Mouse (Mus musculus): ENCODE data around the gene Perm1. TPM values are rescaled to one million over a fixed set of nuclear protein-coding genes. Genes with fewer than 3 reads are reported as not detected.
A peak's percentile ranks its signal among the peaks of the same experiment; 100 is the strongest.

Gene Perm1
- total and polyA plus RNA-seq, 3 experiments, result 0.19 to 1.8 TPM; not detected in 1

GRCm38 (mm10) chr4:156200623-156201475 lies 14.8 kb upstream of the Perm1 start, which contains the start of gene Isg15 (continued):
- TF ChIP-seq E2F4 (IDR thresholded peaks at IDR 0.05; ENCODE audit: borderline replicate concordance, low read depth, low read length) (no peak), SMC3 (IDR thresholded peaks at IDR 0.05; ENCODE audit: low read depth, low read length) (no peak), BHLHE40 (IDR thresholded peaks at IDR 0.05; ENCODE audit: borderline replicate concordance, low read depth, low read length) (0 out of 2 replicates have a peak, but pooled peaks have one; percentile 16), MAFK (IDR thresholded peaks at IDR 0.05; ENCODE audit: borderline replicate concordance, low read depth, low read length) (no peak)

GRCm38 (mm10) chr4:156202462-156202893 lies 13.2 kb upstream of the Perm1 start:
- peak overlapping the region; percentile 93 for H3K27ac ChIP-seq (ENCODE audit: control insufficient read depth, low read depth, low read length)
- peak overlapping the region; percentile 49 for H3K9ac ChIP-seq (ENCODE audit: control insufficient read depth, low read depth, low read length, poor library complexity, severe bottlenecking)
- peak; percentile 91 for DNase-seq (ENCODE audit: low read depth, low spot score)
- TF ChIP-seq E2F4 (IDR thresholded peaks at IDR 0.05; ENCODE audit: borderline replicate concordance, low read depth, low read length), result peak; percentile 34; the same call in 1 of the 2 replicates
- peak; percentile 64; the same call in 1 of the 2 replicates for TF ChIP-seq RCOR1 (IDR thresholded peaks at IDR 0.05; ENCODE audit: low read depth, low read length)
- peak; percentile 71 for TF ChIP-seq MAZ (IDR thresholded peaks at IDR 0.05; ENCODE audit: low read depth, low read length)
- no peak for TF ChIP-seq ZC3H11A (IDR thresholded peaks at IDR 0.05; ENCODE audit: low read depth, low read length)
- TF ChIP-seq EP300 (IDR thresholded peaks at IDR 0.05; ENCODE audit: low read depth in 1 of 2, low read length in 2 of 2), result peak; percentile 94 to 98
- TF ChIP-seq TBP (IDR thresholded peaks at IDR 0.05; ENCODE audit: low read depth, low read length), result peak; percentile 88
- no peak for TF ChIP-seq POLR2A (IDR thresholded peaks at IDR 0.05; ENCODE audit: control insufficient read depth in 1 of 2, insufficient read depth in 1 of 2, low read depth in 1 of 2, low read length in 2 of 2, poor library complexity in 1 of 2)
- TF ChIP-seq NRF1 (IDR thresholded peaks at IDR 0.05; ENCODE audit: insufficient read depth, low read depth, low read length, poor library complexity, severe bottlenecking), result 0 out of 2 replicates have a peak, but pooled peaks have one; percentile 10
- peak; percentile 96 for TF ChIP-seq TAL1 (IDR thresholded peaks at IDR 0.05; ENCODE audit: low read length)
- no peak for TF ChIP-seq ZKSCAN1 (IDR thresholded peaks at IDR 0.05; ENCODE audit: low read depth, low read length)
- TF ChIP-seq SMC3 (IDR thresholded peaks at IDR 0.05; ENCODE audit: low read depth, low read length), result no peak
- TF ChIP-seq BHLHE40 (IDR thresholded peaks at IDR 0.05; ENCODE audit: borderline replicate concordance, low read depth, low read length), result peak; percentile 99
- no peak for TF ChIP-seq UBTF (IDR thresholded peaks at IDR 0.05; ENCODE audit: borderline replicate concordance, insufficient read depth, low read depth, low read length)
- peak; percentile 94 for TF ChIP-seq MAX (IDR thresholded peaks at IDR 0.05; ENCODE audit: low read length)
- TF ChIP-seq JUND (IDR thresholded peaks at IDR 0.05; ENCODE audit: low read depth, low read length), result peak; percentile 71; the same call in 1 of the 2 replicates
- peak; percentile 98 for TF ChIP-seq GATA1 (IDR thresholded peaks at IDR 0.05; ENCODE audit: low read depth, low read length)
- TF ChIP-seq MYB (IDR thresholded peaks at IDR 0.05; ENCODE audit: low read depth, low read length), result no peak
- no peak for TF ChIP-seq ZMIZ1 (IDR thresholded peaks at IDR 0.05; ENCODE audit: low read depth, low read length)
- peak; percentile 100 for TF ChIP-seq ETS1 (IDR thresholded peaks at IDR 0.05; ENCODE audit: low read depth, low read length)
- peak; percentile 99 for TF ChIP-seq TCF12 (IDR thresholded peaks at IDR 0.05; ENCODE audit: low read depth, low read length)
- TF ChIP-seq HCFC1 (IDR thresholded peaks at IDR 0.05; ENCODE audit: low read depth, low read length), result 0 out of 2 replicates have a peak, but pooled peaks have one; percentile 33
- no peak; the same call in 1 of the 2 replicates for TF ChIP-seq KAT2A (conservative IDR thresholded peaks at IDR 0.05; ENCODE audit: low read depth, low read length)
- no peak for TF ChIP-seq ZNF384 (IDR thresholded peaks at IDR 0.05; ENCODE audit: low read depth, low read length)
- no peak for TF ChIP-seq GABPA (IDR thresholded peaks at IDR 0.05; ENCODE audit: low read depth, low read length)
- peak; percentile 90 for TF ChIP-seq SIN3A (IDR thresholded peaks at IDR 0.05; ENCODE audit: low read length)
- peak; percentile 90 for TF ChIP-seq MYC (IDR thresholded peaks at IDR 0.05; ENCODE audit: low read depth, low read length)
- TF ChIP-seq MXI1 (IDR thresholded peaks at IDR 0.05; ENCODE audit: low read depth, low read length), result peak; percentile 89
- TF ChIP-seq MAFK (IDR thresholded peaks at IDR 0.05; ENCODE audit: borderline replicate concordance, low read depth, low read length), result no peak; the same call in 1 of the 2 replicates
- peak; percentile 84 for TF ChIP-seq USF1 (IDR thresholded peaks at IDR 0.05; ENCODE audit: low read depth, low read length)
- 0 out of 2 replicates have a peak, but pooled peaks have one; percentile 45 for TF ChIP-seq CHD1 (IDR thresholded peaks at IDR 0.05; ENCODE audit: low read depth, low read length)
- TF ChIP-seq MEF2A (IDR thresholded peaks at IDR 0.05; ENCODE audit: extremely low read depth, insufficient replicate concordance, low read depth, low read length, poor library complexity, severe bottlenecking), result 0 out of 2 replicates have a peak, but pooled peaks have one; percentile 36
- peak overlapping the region; percentile 36 to 56 for H3K4me3 ChIP-seq (ENCODE audit: control insufficient read depth in 1 of 2, insufficient read depth in 1 of 2, low read depth in 2 of 2, low read length in 2 of 2)
- H3K79me2 ChIP-seq (ENCODE audit: control insufficient read depth, insufficient read depth, low read length, poor library complexity), result peaks cover 15% of the 10 kb centered on the region
- H3K27me3 ChIP-seq (ENCODE audit: control insufficient read depth in 1 of 2, insufficient read depth in 2 of 2, low read length in 2 of 2), result no peaks in the 10 kb centered on the region
- H3K36me3 ChIP-seq (ENCODE audit: control insufficient read depth in 1 of 2, insufficient read depth in 2 of 2, low read length in 2 of 2), result peaks cover 0 to 9% of the 10 kb centered on the region in 2 experiments; a peak in 2 of 4 replicates
- H3K4me1 ChIP-seq (ENCODE audit: control insufficient read depth in 1 of 2, insufficient read depth in 2 of 2, low read length in 2 of 2), result peaks cover 6 to 24% of the 10 kb centered on the region in 2 experiments; a peak in 3 of 4 replicates
- no peaks in the 10 kb centered on the region for H3K9me3 ChIP-seq (replicated peaks; ENCODE audit: insufficient read depth, low read length)

Measured in MEL (cell line).